Mouse (Mus musculus) cerebellum, adult 18-20 months (tissue): ENCODE measurements around the gene Limch1.
A peak's percentile ranks its signal among the peaks of the same experiment; 100 is the strongest.

Experiments used
- DNase-seq, 2 experiments: peaks; one replicate each; pipeline ENCODE4 v3.0.0; 2021

Gene Limch1

GRCm38 (mm10) chr5:66941710-66942450 lies 196.3 kb downstream of the Limch1 start:
- no peak for DNase-seq

DNA sequence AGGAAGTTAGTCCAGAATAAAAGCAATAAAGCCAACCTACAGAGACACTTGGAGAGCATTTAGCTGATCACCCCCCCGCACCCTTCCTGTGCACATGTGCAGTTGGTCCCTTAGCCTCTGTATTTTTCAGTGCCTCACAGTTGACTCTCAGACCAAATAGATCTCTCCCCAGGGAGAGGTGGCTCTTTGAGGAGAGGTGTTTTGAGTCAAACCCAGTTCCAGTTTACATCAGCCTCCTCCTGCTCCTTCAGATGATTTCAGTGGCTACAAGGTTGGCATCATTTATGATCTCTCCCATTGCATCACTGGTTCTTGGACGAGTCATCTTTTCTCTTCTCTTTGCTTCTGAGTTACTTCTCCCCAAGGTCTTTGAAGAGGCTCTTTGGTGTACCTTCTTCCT lies 197.3 kb downstream of the Limch1 start:
- no peak for DNase-seq

DNA sequence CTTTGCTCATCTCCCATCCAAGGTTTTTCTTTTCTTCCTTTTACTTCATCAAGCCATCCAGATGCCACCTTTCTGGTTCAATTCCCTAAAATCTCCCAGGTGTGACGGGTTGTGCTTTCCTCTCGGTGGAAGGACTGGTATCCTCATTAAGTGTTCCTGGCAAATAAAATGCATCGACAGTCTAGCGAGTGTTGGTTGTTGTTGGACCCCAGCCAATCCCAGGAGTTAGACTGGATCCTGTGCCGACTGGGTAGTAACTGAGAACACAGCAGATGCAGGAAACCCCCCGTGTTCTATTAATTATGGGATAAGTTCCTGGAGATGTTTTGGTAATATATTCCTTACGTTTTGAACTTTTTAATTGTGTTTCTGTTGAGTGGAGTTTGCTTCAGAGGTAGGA lies 197.9 kb downstream of the Limch1 start:
- peak; percentile 22 to 33 for DNase-seq

- peak; percentile 52 to 54 for DNase-seq
Observed at GRCm38 (mm10) chr5:66947958-66948357, 202.3 kb downstream of the Limch1 start.

DNA sequence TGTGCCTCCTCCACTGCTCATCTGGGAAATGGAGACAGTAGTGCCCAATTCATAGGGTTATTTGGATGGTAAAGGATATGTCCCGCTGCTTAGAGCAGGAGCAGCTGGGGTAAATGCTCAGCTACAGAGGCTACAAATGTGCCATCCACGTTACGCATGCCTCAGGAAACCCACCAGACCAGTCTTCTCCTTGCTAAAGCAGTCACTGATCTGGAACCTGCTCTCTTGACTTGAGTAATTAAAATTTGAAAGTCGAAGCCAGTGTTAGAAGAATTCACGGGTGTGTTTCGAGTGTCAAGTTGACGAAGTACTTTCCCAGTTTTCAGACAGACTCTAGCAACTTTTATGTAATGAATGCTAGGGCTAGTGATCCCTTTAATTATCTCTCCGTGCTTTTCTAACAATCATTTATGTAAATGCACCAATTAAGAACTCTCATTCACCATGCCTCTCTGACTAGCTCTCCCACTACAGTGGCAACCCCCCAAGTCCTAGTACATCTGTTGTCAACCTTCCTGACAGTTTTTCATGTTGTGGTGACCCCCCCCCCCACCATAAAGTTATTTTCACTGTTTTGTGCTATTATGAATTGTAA lies 203.6 kb downstream of the Limch1 start:
- no peak for DNase-seq

- DNase-seq: no peak
Observed at GRCm38 (mm10) chr5:66953375-66953774, 207.7 kb downstream of the Limch1 start.

GRCm38 (mm10) chr5:66953971-66954644 lies 208.5 kb downstream of the Limch1 start:
- peak; percentile 26 to 54 for DNase-seq

- DNase-seq: no peak
Observed at GRCm38 (mm10) chr5:66955245-66955644, 209.6 kb downstream of the Limch1 start.

- no peak for DNase-seq
Observed at GRCm38 (mm10) chr5:66957656-66958055, 212.0 kb downstream of the Limch1 start.

DNA sequence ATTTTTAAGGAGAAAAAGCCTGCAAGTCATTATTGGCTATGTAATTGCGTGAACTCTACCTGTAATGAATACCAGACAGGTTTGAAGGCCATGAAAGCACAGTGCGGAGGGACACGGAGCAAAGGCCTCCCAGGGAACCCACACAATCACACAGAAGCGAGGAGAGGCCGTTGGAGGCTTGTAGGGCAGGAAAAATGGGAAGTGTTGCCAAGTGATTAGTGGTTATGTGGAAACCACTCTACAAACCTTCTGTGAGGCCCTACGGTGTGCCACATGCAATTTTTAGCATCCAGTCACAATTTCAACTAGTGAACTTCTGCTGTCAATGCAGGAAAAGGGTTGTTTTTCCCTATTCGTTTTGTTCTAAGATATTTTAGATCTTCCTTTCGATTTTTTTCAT lies 212.5 kb downstream of the Limch1 start:
- DNase-seq: no peak

GRCm38 (mm10) chr5:66959968-66960367 lies 214.3 kb downstream of the Limch1 start:
- DNase-seq: peak; percentile 37 to 39

DNA sequence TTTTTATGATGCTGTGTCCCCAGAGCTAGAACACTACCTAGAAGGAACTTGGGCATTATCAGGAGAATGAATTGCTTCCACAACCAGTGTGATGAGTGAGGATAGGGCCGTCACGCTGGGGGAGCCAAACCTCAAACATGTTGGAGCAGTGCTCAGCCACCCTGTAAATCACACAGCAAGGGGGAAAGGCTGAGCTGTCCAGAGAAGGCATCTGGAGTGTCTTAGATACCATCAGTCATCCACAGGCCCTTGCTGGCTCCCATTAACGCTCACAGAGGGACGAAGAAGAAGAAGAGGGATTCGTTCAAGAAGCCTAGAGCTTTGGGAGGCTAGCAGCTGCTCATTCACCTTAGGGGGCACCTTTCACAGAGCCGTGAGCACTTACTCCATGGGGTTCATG lies 219.8 kb downstream of the Limch1 start:
- no peak for DNase-seq

DNA sequence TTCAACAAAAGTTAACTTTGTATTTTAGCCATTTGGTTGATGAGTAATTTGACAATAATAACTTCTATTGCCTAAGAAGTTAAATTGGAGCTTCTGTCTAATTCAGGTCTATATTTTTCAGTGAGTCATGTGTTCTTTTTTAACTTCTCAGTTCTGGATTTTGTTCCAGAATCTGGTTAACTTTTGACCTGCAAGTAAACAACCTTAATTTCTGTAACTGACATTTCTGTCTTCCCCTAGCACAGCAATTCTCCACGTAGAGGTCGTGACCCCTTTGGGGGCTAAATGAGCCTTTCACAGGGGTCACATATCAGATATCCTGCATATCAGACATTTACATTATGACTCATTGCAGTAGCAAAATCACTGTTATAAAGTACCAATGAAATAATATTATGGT lies 221.5 kb downstream of the Limch1 start:
- no peak for DNase-seq

DNA sequence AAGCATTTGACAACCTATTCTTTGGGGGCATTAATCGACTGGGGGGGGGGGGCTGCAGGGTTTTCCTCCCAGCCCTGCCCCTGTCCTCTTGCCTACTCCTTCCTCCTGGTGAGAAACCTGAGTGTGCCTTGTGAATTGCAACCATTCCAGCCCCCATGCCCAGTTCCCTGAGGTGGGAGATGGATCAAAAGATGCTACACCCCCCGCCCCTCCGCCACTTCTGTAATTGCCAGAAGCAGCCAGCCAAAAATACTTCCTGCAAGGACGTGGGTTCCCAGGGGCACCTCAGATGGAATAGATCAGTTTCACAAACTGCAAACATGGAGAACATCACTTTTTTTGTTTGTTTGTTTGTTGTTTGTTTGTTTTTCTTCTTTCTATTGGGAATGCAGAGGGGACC lies 222.0 kb downstream of the Limch1 start:
- DNase-seq: no peak

DNA sequence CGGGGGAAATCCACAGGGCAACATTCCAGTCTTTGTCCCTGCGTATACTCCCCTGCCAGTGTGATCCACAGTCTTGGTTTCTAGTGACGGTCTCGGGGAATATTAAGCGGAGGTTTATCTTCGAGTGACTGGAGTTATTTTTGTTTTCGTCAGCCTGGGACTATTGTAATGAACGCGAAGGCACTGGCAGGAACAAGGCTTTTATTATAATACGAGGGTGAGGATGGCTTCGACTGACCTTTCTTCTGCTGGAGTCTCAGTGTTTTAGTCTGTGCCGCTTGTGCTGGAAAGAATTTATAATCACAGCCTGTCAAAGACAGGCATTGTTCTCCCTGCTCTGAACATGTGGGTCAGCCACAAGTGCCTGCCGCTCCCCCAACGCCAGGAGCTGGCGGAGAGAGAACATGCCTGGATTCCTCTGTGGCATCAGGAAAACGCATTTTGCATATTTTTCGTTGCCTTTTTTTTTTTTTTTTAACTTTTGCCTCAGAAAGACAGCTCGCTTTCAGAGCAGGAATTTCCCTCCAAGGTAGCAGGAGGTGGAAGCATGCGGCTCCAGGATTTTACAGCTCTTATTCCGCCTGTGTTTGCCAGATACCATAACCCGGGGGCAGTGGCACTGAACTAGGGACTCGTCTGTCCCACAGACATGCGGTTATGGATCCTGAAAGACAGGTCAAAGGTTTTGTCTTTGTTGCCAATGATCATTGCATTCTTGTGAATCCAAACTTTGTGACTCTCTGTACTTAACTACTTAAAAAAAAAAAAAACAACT lies 222.6 kb downstream of the Limch1 start:
- peak in 1 of 2 experiments; percentile 24 for DNase-seq

DNA sequence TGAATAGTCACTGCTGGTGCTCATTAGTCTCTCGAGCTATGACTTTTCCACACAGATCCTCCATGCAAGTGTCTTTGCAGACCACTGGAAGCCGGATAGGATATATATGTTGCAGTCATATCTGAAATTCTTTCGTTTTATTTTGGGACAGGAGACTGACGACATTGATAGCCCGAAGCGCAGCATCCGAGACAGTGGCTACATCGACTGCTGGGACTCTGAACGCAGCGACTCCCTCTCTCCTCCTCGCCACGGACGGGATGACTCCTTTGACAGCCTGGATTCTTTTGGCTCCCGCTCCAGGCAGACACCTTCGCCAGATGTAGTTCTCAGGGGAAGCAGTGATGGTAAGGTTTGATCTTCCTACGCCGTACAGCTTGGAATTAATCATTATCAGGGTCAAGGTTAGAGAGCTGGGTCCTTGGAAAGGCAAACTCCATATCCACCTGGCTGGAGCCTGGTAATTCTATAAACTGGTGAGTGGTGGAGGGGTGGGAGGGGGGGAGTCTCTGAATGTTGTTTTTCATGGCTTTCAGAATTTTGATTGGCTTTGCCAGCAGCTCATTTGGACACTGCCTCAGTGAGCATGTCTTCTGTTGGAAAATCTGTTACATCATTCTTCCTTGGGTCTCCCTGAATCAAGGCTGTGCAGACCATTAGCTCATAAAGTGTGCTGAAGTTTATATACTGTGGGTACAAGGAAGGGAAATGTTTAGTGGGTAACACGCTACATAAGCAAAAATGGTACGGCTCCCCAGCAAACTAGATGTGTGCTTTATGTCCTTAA lies 223.5 kb downstream of the Limch1 start:
- DNase-seq: no peak

GRCm38 (mm10) chr5:66975621-66976020 lies 230.0 kb downstream of the Limch1 start:
- DNase-seq: no peak

DNA sequence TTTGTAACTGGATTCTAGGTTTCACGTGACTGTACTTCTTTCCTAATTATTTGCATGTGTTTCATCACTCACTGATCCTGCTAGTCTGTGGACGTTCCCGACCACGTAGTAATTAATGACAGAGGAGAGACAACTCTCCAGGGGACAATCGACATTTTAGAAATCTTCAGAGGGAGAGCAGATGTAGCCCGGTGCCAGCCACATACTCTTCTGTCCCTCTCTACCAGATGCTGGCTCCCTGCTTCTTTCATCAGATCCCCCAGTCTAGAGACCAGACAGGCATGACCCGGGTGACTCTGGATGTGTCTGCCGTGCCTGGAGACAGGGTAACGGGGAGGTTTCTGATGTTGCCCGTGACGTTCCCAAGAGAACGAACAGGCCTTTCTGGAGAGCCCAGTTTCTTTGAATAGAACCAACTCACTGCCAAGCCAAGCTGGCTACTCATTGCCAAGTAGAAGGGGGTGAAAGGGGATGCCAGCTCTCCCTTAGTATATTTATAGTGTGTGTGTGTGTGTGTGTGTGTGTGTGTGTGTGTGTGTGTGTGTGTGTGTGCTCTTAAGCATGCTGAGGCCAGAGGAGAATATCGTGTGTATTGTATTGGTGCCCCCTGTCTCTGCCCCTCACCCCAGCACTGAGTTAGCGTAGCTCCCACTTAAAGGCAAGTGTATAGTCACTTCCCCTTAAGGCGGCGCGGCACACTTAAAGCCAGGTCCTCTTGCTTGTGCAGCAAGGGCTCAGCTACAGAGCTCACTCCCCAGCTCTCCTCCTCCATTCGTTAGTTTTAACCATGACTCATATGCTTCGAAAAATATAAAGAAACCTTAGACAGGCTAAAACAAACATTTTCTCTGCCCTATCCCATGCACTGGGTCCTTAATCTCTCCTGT lies 233.9 kb downstream of the Limch1 start:
- no peak for DNase-seq

DNA sequence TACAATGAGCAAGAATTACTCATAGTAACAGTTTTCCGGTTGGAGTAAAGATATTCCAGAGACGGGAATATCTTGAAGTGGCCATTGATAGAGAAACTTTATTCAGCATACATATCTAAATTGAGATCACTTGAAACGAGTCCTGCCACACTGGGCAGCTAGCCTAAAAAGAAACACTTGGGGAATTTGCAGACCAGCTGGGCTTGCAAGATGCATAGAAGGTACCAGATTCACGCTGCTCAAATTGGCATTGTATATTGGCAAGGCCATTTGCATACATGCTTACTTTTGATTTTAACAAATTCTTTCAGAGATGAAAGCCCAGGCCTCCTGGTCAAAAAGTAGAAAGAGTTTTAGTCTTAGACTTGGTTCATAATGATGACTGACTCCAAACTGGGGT lies 235.2 kb downstream of the Limch1 start:
- DNase-seq: peak in 1 of 2 experiments; percentile 35

DNA sequence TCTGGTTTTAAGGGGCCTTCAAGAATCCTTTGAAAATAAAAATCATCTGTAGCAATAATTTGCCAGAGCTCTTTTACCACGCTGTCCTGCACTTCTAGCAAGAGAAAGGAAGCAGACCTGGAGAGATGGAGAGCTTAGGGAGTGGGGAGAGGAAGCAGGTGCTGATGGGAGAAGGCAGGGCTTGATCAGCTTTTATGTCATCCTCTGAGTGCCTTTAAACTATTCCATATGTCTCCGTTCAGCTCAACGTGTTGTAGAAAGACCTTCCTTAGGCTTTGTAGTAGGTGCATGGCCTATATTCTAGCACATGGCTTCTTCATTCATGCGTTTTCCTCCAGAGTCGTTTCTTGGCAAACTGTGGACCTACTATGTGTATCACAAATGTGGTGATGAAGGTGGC lies 237.5 kb downstream of the Limch1 start:
- no peak for DNase-seq

- no peak for DNase-seq
Observed at GRCm38 (mm10) chr5:66988926-66989325, 243.3 kb downstream of the Limch1 start.
